Mouse (Mus musculus): ENCODE measurements around the gene Slc12a9. TPM values are rescaled to one million over a fixed set of nuclear protein-coding genes. Genes with fewer than 3 reads are reported as not detected.

Gene Slc12a9
- polyA plus RNA-seq, 1 experiment from 2014 or later: 2.8 TPM

- H3K4me2 ChIP-seq: peak overlapping the region; percentile 55
- H3K9me3 ChIP-seq (replicated peaks): no peaks in the 10 kb centered on the region
- peaks cover 5% of the 10 kb centered on the region; the same call in 1 of the 2 replicates for H3K4me1 ChIP-seq (replicated peaks)
- DNase-seq (no peak), ATAC-seq (ENCODE audit: low read depth) (no peak)
- WGBS (ENCODE audit: insufficient replicate concordance): 28% methylated on average over 16 of the region's 16 CpGs
- peaks cover 23% of the 10 kb centered on the region for H3K36me3 ChIP-seq
- peaks cover 53% of the 10 kb centered on the region for H3K27me3 ChIP-seq
- no peak overlapping the region for H3K27ac ChIP-seq
- peak overlapping the region; percentile 73 for H3K9ac ChIP-seq
- peak overlapping the region; percentile 62 for H3K4me3 ChIP-seq (replicated peaks)
Measured at GRCm38 (mm10) chr5:137352011-137352975, 18.9 kb upstream of the Slc12a9 start.

DNA sequence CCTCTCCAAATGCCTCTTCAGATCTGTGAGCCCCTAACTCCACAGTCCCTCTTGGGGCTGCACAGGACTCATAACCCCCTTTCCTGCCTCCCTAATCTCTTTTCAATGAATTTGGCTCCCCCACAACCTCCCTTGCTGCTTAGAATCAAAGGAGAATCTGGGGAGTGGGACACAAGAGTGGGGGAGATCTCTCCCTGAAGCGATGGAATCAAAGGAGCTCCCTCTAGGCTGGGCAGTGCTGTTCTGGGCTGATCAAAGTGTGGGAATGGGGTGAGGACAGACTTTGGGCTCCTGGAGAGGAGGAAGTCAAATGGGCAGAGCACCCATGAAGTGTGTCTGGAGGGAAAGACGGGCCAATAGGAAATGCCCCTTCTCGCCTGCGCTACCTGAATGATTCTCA, 18.0 kb upstream of the Slc12a9 start:
- Histone ChIP-seq H3K27me3 (peaks cover 58% of the 10 kb centered on the region), H3K4me3 (replicated peaks) (peak overlapping the region; percentile 62), H3K4me2 (peak overlapping the region; percentile 55), H3K9ac (peak overlapping the region; percentile 73), H3K36me3 (peaks cover 18% of the 10 kb centered on the region), H3K4me1 (replicated peaks) (peaks cover 7% of the 10 kb centered on the region; the same call in 1 of the 2 replicates), H3K27ac (no peak overlapping the region), H3K9me3 (replicated peaks) (no peaks in the 10 kb centered on the region)
- WGBS (ENCODE audit: insufficient replicate concordance): 32% methylated on average over 4 of the region's 4 CpGs
- DNase-seq: no peak
- no peak for ATAC-seq (ENCODE audit: low read depth)

DNA sequence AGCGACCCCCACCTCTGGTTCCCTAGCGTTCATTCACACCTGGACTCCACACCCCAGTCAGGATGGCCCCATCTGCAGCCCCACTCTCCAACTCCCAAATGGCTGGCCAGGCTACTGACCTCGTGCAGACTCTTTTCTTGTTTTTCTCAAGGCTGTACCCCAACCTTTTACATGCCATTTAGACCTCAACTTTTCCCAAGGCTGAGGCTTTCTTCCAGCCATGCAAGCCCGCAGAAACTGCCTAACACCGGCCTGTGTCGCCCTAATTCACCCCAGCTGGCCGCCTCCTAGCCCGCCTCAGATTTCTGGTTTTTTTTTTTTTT, 17.6 kb upstream of the Slc12a9 start:
- Histone ChIP-seq H3K9me3 (replicated peaks) (no peaks in the 10 kb centered on the region), H3K9ac (peak overlapping the region; percentile 73), H3K36me3 (peaks cover 15% of the 10 kb centered on the region; the same call in 1 of the 2 replicates), H3K27me3 (peaks cover 58% of the 10 kb centered on the region), H3K27ac (no peak overlapping the region), H3K4me1 (replicated peaks) (peaks cover 7% of the 10 kb centered on the region; the same call in 1 of the 2 replicates), H3K4me3 (replicated peaks) (peak overlapping the region; percentile 62), H3K4me2 (peak overlapping the region; percentile 55)
- 24% methylated on average over 8 of the region's 8 CpGs for WGBS (ENCODE audit: insufficient replicate concordance)
- no peak for DNase-seq
- no peak for ATAC-seq (ENCODE audit: low read depth)

DNA sequence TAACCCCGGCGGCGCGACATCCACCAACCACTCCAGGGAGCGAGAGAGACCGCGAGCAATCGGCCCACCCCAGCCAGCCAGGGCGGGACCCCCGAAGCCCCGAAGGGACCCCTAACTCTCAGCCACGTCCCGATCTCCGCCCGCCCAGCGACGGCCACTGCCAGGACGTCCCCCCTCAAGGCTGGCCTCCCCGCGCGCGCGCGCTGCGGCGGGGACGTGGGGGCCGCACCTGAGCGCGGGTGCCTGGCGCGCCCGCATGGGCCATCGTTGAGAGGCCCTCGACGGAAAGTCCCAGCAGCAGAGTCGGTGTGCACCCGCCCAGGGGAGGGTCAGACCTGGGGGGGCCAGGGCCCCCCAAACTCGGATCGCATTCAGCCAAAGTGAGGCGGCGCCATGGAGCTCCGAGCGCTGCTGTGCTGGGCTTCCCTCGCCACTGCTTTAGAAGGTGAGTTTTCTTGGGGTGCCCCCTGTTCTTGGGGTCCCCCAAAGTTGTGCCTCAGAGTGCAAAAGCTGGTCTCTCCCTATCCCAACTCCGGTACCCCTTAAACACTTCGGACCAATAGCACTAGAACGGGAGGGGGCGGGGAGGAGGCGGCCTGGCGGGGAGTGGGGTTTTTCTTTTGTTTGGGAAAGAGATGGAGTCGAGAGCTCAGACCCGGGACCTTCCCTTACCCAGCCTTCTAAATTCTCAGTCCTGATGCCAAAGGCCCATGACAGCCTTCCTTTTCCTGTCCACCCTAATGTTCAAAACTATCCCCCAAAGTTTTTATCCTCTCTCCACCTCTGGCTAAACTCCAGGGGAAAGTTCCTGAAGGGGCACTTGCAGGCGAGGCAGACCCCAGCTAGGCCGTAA, 17.0 kb upstream of the Slc12a9 start:
- H3K9me3 ChIP-seq (replicated peaks): no peaks in the 10 kb centered on the region
- 2% methylated on average over 55 of the region's 55 CpGs for WGBS (ENCODE audit: insufficient replicate concordance)
- peak overlapping the region; percentile 55 for H3K4me2 ChIP-seq
- H3K36me3 ChIP-seq: peaks cover 10% of the 10 kb centered on the region; the same call in 1 of the 2 replicates
- peak overlapping the region; percentile 73 for H3K9ac ChIP-seq
- peaks cover 7% of the 10 kb centered on the region; the same call in 1 of the 2 replicates for H3K4me1 ChIP-seq (replicated peaks)
- peak overlapping the region; percentile 62 for H3K4me3 ChIP-seq (replicated peaks)
- ATAC-seq (ENCODE audit: low read depth) (peak; percentile 15), DNase-seq (no peak)
- H3K27ac ChIP-seq: peak overlapping the region; percentile 67
- H3K27me3 ChIP-seq: peaks cover 58% of the 10 kb centered on the region

DNA sequence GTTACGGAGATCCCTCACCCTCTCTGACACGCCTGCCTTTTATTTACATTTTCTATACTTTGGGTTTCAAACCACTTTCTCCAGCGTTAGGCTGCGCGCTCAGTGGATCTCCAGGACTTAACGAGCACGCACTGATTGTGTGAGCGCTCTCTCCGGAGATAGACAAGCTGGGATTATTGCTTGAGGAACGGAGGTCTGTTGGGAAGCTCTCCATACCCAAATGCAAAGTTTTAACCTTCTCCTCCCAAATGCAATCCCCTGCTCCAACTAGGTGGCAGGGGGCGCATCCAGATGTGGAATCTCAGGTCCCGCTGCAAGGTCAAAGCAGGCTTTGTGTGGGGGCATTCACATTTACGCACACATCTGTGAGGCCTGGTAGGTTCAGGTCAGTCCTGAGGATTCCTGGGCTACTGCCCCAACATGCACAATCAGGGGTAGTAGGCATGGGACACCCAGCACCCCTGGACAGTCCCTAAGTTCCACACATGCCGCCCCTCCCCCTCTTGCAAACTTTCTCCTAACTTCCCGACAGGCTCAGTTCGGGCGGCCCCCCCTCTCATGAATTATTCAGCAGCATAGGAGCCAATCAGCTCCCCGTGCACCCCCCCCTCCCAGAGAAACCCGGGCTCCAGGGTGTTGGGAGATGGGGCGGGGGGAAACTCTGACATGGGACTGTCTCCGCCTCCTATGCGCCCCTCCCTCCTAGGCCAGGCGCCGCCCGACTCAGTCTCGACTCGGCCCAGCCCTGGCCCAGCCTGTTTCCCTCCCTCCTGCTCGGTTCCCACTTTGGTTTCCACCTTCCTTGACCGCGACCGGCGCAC, 16.2 kb upstream of the Slc12a9 start, which contains the start of gene Ephb4:
TSS of gene Ephb4 (plus strand) at position 726 of the 821 bp plus-strand sequence.
- peaks cover 9% of the 10 kb centered on the region; the same call in 1 of the 2 replicates for H3K4me1 ChIP-seq (replicated peaks)
- H3K27ac ChIP-seq: peak within 1 kb of the TSS; percentile 68
- WGBS (ENCODE audit: insufficient replicate concordance): under 1% methylated on average over 32 of the region's 32 CpGs
- peaks cover 62% of the 10 kb centered on the region for H3K27me3 ChIP-seq
- peak within 1 kb of the TSS; percentile 55 for H3K4me2 ChIP-seq
- H3K9ac ChIP-seq: peak within 1 kb of the TSS; percentile 73
- H3K9me3 ChIP-seq (replicated peaks): no peaks in the 10 kb centered on the region
- ATAC-seq (ENCODE audit: low read depth) (peak; percentile 77), DNase-seq (peak; percentile 31)
- H3K4me3 ChIP-seq (replicated peaks): peak within 1 kb of the TSS; percentile 62
- H3K36me3 ChIP-seq: peaks cover 7% of the 10 kb centered on the region; the same call in 1 of the 2 replicates

DNA sequence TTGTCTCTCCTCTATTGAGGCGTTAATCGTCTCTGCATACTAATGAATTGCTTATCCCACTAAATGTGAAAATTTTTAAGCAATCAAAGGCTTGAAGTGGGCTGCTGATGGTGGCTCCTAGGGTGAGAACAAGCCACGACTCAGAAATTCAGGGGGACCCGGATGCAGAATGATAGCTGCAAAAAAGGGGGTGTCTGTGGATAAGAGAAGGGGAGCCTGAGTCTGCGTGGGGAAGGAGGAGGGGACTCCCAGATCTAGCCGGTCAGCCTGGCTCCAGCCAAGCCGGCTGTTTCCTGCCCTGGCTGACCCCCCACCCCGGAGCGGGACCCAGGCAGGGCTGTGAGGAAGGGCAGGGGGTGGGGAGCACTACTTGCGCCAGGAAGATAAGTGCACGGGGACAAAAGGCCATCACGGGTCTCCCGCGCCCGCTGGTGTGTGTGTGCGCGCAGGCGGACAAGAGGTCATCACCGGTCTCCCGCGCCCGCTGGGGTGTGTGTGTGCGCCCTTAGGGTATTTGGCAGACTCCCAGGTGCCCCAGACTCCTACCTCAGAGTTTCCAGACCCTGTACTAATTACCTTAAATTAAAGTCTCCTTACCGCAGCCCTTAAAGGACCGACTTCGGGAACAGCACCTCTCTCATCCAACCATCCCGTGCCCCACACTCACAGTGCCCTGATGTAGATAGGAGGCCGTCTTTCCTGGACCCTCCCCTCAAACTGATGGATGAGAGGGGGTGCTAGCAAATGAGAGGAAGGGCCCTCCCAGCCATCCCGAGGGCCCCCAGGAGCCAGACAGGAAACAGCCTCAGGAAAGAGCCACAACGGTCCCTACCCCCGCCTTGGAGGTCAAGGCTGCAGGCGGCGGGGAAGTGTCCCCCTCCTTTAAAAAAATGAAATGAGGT, 15.3 kb upstream of the Slc12a9 start:
- Histone ChIP-seq H3K9me3 (replicated peaks) (no peaks in the 10 kb centered on the region), H3K4me1 (replicated peaks) (peaks cover 10% of the 10 kb centered on the region; the same call in 1 of the 2 replicates), H3K9ac (peak overlapping the region; percentile 45; the same call in 1 of the 2 replicates), H3K36me3 (no peaks in the 10 kb centered on the region), H3K27ac (peak overlapping the region; percentile 68), H3K4me3 (replicated peaks) (peak overlapping the region; percentile 62), H3K4me2 (peak overlapping the region; percentile 55), H3K27me3 (peaks cover 62% of the 10 kb centered on the region)
- DNase-seq (no peak), ATAC-seq (ENCODE audit: low read depth) (peak; percentile 49)
- 1% methylated on average over 33 of the region's 33 CpGs for WGBS (ENCODE audit: insufficient replicate concordance)

DNA sequence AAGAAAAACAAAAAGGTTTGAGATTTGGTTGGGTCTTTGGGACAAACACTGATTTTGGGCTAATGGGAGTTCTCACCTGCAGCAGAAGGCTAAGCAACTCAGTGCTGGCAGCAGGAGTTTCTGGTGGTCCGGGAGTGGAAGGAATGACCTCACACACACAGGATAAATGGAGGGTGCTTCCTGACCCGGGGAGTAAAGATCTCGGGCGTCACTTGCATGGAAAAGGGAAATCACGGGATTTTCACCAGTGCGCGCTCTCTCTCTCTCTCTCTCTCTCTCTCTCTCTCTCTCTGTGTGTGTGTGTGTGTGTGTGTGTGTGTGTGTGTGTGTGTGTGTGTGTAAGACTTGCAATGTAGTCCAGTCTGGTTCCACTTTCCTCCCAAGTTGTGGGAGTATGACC, 14.5 kb upstream of the Slc12a9 start:
- H3K27me3 ChIP-seq: peaks cover 62% of the 10 kb centered on the region
- ATAC-seq (ENCODE audit: low read depth): no peak
- no peak overlapping the region for H3K9ac ChIP-seq
- 13% methylated on average over 7 of the region's 7 CpGs for WGBS (ENCODE audit: insufficient replicate concordance)
- no peaks in the 10 kb centered on the region for H3K36me3 ChIP-seq
- DNase-seq: no peak
- H3K27ac ChIP-seq: peak overlapping the region; percentile 68
- peak overlapping the region; percentile 55; the same call in 1 of the 2 replicates for H3K4me2 ChIP-seq
- no peak overlapping the region for H3K4me3 ChIP-seq (replicated peaks)
- H3K4me1 ChIP-seq (replicated peaks): peaks cover 10% of the 10 kb centered on the region; the same call in 1 of the 2 replicates
- H3K9me3 ChIP-seq (replicated peaks): no peaks in the 10 kb centered on the region

- H3K4me3 ChIP-seq (replicated peaks): no peak overlapping the region
- no peaks in the 10 kb centered on the region for H3K9me3 ChIP-seq (replicated peaks)
- peak overlapping the region; percentile 68 for H3K27ac ChIP-seq
- H3K36me3 ChIP-seq: no peaks in the 10 kb centered on the region
- H3K4me1 ChIP-seq (replicated peaks): peaks cover 5% of the 10 kb centered on the region; the same call in 1 of the 2 replicates
- no peak overlapping the region for H3K4me2 ChIP-seq
- peaks cover 55% of the 10 kb centered on the region for H3K27me3 ChIP-seq
- WGBS (ENCODE audit: insufficient replicate concordance): 58% methylated on average over 4 of the region's 4 CpGs
- DNase-seq (no peak), ATAC-seq (ENCODE audit: low read depth) (no peak)
- H3K9ac ChIP-seq: no peak overlapping the region
Measured at GRCm38 (mm10) chr5:137346983-137347382, 13.6 kb upstream of the Slc12a9 start.

- Histone ChIP-seq H3K4me3 (replicated peaks) (no peak overlapping the region), H3K9me3 (replicated peaks) (no peaks in the 10 kb centered on the region), H3K27me3 (peaks cover 49% of the 10 kb centered on the region), H3K4me1 (replicated peaks) (peaks cover 5% of the 10 kb centered on the region; the same call in 1 of the 2 replicates), H3K9ac (no peak overlapping the region), H3K27ac (peak overlapping the region; percentile 68), H3K4me2 (0 out of 2 replicates have a peak overlapping the region, but pooled peaks have one; percentile 8), H3K36me3 (no peaks in the 10 kb centered on the region)
- ATAC-seq (ENCODE audit: low read depth): no peak
- 64% methylated on average over 1 of the region's 1 CpGs for WGBS (ENCODE audit: insufficient replicate concordance)
- no peak for DNase-seq
Measured at GRCm38 (mm10) chr5:137346388-137346787, 13.0 kb upstream of the Slc12a9 start.
